Mouse (Mus musculus) pancreas, adult 10 weeks (tissue): Measurements from ENCODE around the gene Tmie. TPM values are rescaled to one million over a fixed set of nuclear protein-coding genes. Genes with fewer than 3 reads are reported as not detected.

Source experiments
- polyA plus RNA-seq: library from polyadenylated mRNA; stranded (reverse); fragments of 350-450 nt; fragmentation: Illumina TruSeq; extraction: RNeasy Lipid Tissue Mini Kit (QIAGEN cat#74804); gene quantifications from one replicate; pipeline ENCODE4 v1.2.3, GENCODE M21; 2015; ENCODE audit warnings: low read depth, low replicate concordance; ENCODE audit not compliant: insufficient read depth

The Tmie gene
- polyA plus RNA-seq = 2.2 TPM

GRCm38 (mm10) chr9:110879998-110880561, at the start of gene Tmie:
Tmie (minus strand) TSS chr9:110880113.

GRCm38 (mm10) chr9:110916786-110917185, 36.9 kb upstream of the Tmie start, which contains the start of gene Fam240a:
Fam240a (minus strand) TSS chr9:110916861.

GRCm38 (mm10) chr9:110879191-110879920, 557 bp downstream of the Tmie start, which contains the start of gene Als2cl:
Als2cl (plus strand) TSS chr9:110879870.

GRCm38 (mm10) chr9:110857781-110858472, 22.0 kb downstream of the Tmie start, which contains the start of gene Prss50:
Prss50 (plus strand) TSS chr9:110857967.

GRCm38 (mm10) chr9:110844206-110844605, 35.7 kb downstream of the Tmie start, which contains the start of gene Prss46:
Prss46 (plus strand) TSS chr9:110844506.

GRCm38 (mm10) chr9:110834411-110834810, 45.5 kb downstream of the Tmie start, which contains the start of gene Prss45:
Prss45 (plus strand) TSS chr9:110834588.

GRCm38 (mm10) chr9:110826390-110826789, 53.5 kb downstream of the Tmie start, which contains the start of gene Prss43:
Prss43 (plus strand) TSS chr9:110826690.

Other genes starting within 250 kb of the Tmie start
- gene Nbeal2, start 226.0 kb downstream of the Tmie start, polyA plus RNA-seq = 8.6 TPM
- gene Ccdc12, start 223.6 kb downstream of the Tmie start, polyA plus RNA-seq = 27.2 TPM
- gene Myl3, start 138.3 kb downstream of the Tmie start, polyA plus RNA-seq = not detected
- gene Pth1r, start 133.0 kb downstream of the Tmie start, polyA plus RNA-seq = 1.5 TPM
- gene Prss42, start 81.9 kb downstream of the Tmie start, polyA plus RNA-seq = not detected
- not detected for gene Prss44, start 66.1 kb downstream of the Tmie start, polyA plus RNA-seq
- not detected for gene Prss43, start 53.4 kb downstream of the Tmie start, polyA plus RNA-seq
- gene Prss45, start 45.5 kb downstream of the Tmie start, polyA plus RNA-seq = not detected
- gene Prss46, start 35.6 kb downstream of the Tmie start, polyA plus RNA-seq = not detected
- not detected for gene Prss50, start 22.1 kb downstream of the Tmie start, polyA plus RNA-seq
- 16.5 TPM for gene Als2cl, start 243 bp downstream of the Tmie start, polyA plus RNA-seq
- not detected for gene Fam240a, start 36.7 kb upstream of the Tmie start, polyA plus RNA-seq
- gene Tdgf1, start 66.0 kb upstream of the Tmie start, polyA plus RNA-seq = not detected
- not detected for gene Lrrc2, start 71.4 kb upstream of the Tmie start, polyA plus RNA-seq
- 4.7 TPM for gene Rtp3, start 110.5 kb upstream of the Tmie start, polyA plus RNA-seq
- gene Ltf, start 139.2 kb upstream of the Tmie start, polyA plus RNA-seq = not detected
- gene Ccrl2, start 177.4 kb upstream of the Tmie start, polyA plus RNA-seq = 5.2 TPM
- 12.1 TPM for gene Lrrfip2, start 237.5 kb upstream of the Tmie start, polyA plus RNA-seq